Mouse (Mus musculus): ENCODE measurements around the gene Arhgap23.
A peak's percentile ranks its signal among the peaks of the same experiment; 100 is the strongest.

Arhgap23 gene

GRCm38 (mm10) chr11:97435808-97436491 is 20.6 kb downstream of the Arhgap23 start:
- no peak for DNase-seq (ENCODE audit: low spot score in 2 of 2)

GRCm38 (mm10) chr11:97437745-97438144 is 22.4 kb downstream of the Arhgap23 start:
- peak; percentile 59 to 64 for DNase-seq (ENCODE audit: low spot score in 2 of 2)

- DNase-seq (ENCODE audit: low spot score in 2 of 2), result no peak
Observed at GRCm38 (mm10) chr11:97438868-97439267, 23.5 kb downstream of the Arhgap23 start.

GRCm38 (mm10) chr11:97439935-97440334 is 24.6 kb downstream of the Arhgap23 start:
- DNase-seq (ENCODE audit: low spot score in 2 of 2), result no peak

GRCm38 (mm10) chr11:97440441-97440881 is 25.1 kb downstream of the Arhgap23 start:
- DNase-seq (ENCODE audit: low spot score in 2 of 2), result no peak

- DNase-seq (ENCODE audit: low spot score in 2 of 2), result no peak
Observed at GRCm38 (mm10) chr11:97441036-97441657, 25.8 kb downstream of the Arhgap23 start.

- no peak for DNase-seq (ENCODE audit: low spot score in 2 of 2)
Observed at GRCm38 (mm10) chr11:97441658-97442125, 26.4 kb downstream of the Arhgap23 start.

GRCm38 (mm10) chr11:97442891-97443675 is 27.8 kb downstream of the Arhgap23 start:
- no peak for DNase-seq (ENCODE audit: low spot score in 2 of 2)

- no peak for DNase-seq (ENCODE audit: low spot score in 2 of 2)
Observed at GRCm38 (mm10) chr11:97445596-97445995, 30.3 kb downstream of the Arhgap23 start.

- DNase-seq (ENCODE audit: low spot score in 2 of 2), result no peak
Observed at GRCm38 (mm10) chr11:97445999-97446511, 30.7 kb downstream of the Arhgap23 start.

GRCm38 (mm10) chr11:97447979-97448378 is 32.6 kb downstream of the Arhgap23 start:
- DNase-seq (ENCODE audit: low spot score in 2 of 2), result no peak

GRCm38 (mm10) chr11:97448611-97449394 is 33.5 kb downstream of the Arhgap23 start:
- no peak for DNase-seq (ENCODE audit: low spot score in 2 of 2)

GRCm38 (mm10) chr11:97449601-97450293 is 34.4 kb downstream of the Arhgap23 start:
- DNase-seq (ENCODE audit: low spot score in 2 of 2), result peak; percentile 75 to 77

- peak; percentile 57 to 67 for DNase-seq (ENCODE audit: low spot score in 2 of 2)
Observed at GRCm38 (mm10) chr11:97450305-97450922, 35.1 kb downstream of the Arhgap23 start.

- no peak for DNase-seq (ENCODE audit: low spot score in 2 of 2)
Observed at GRCm38 (mm10) chr11:97451625-97452024, 36.3 kb downstream of the Arhgap23 start.

- no peak for DNase-seq (ENCODE audit: low spot score in 2 of 2)
Observed at GRCm38 (mm10) chr11:97457120-97457519, 41.8 kb downstream of the Arhgap23 start.

- no peak for DNase-seq (ENCODE audit: low spot score in 2 of 2)
Observed at GRCm38 (mm10) chr11:97461307-97461820, 46.0 kb downstream of the Arhgap23 start.

GRCm38 (mm10) chr11:97462538-97462937 is 47.2 kb downstream of the Arhgap23 start:
- DNase-seq (ENCODE audit: low spot score in 2 of 2), result no peak

GRCm38 (mm10) chr11:97463166-97463565 is 47.8 kb downstream of the Arhgap23 start:
- no peak for DNase-seq (ENCODE audit: low spot score in 2 of 2)

- no peak for DNase-seq (ENCODE audit: low spot score in 2 of 2)
Observed at GRCm38 (mm10) chr11:97463991-97464390, 48.7 kb downstream of the Arhgap23 start.
